ENCODE assay signal across 26 mouse cellular contexts in the genomic region with DNA sequence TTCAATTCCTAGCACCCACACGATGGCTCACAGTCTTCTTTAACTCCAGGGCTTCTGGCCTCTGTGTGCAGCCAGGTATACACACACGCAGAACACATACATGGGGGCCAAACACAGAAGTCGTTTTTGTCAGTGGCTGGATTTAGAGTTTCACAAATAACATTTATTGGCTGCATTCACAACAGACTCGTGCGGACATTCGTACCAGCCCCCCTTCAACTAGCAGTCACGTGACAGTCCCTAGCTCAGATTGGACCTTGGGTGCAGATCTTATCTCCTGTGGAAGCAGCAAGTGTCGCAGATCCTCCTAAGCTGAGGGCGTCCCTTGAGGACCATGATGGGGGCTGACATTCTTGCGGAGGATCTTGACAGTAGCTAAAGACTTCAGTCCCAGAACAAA. TPM values are rescaled to one million over a fixed set of nuclear protein-coding genes. Genes with fewer than 3 reads are reported as not detected.
"Had no signal": no experiment of that assay in that cellular context is flagged by ENCODE, and none has a peak within 500 bp of the region (broad histone marks: within the 10 kb centered on the region; RNA-seq: fewer than 3 reads in every experiment).

No protein-coding gene starts in this region.

- H3K4me2 ChIP-seq: neural tube, embryonic 12.5 days; neural tube, embryonic 13.5 days; neural tube, embryonic 15.5 days; stomach, embryonic 15.5 days had no signal

- H3K4me3 ChIP-seq: neural tube, embryonic 12.5 days; neural tube, embryonic 13.5 days; neural tube, embryonic 15.5 days; stomach, embryonic 15.5 days had no signal

- H3K36me3 ChIP-seq: neural tube, embryonic 12.5 days; neural tube, embryonic 13.5 days; neural tube, embryonic 15.5 days; stomach, embryonic 15.5 days had no signal

- DNase-seq: retina, postnatal 1 day; right cerebral cortex, adult 18-20 months; right cerebral cortex, postnatal 14 days; right cerebral cortex, postnatal 25 days; right cerebral cortex, postnatal 4 days; spleen, adult 18-20 months; thymus, adult 18-20 months; thymus, adult 2 months; thymus, postnatal 14 days; thymus, postnatal 25 days; thymus, postnatal 36 days; thymus, postnatal 4 days had no signal

- H3K27ac ChIP-seq: neural tube, embryonic 12.5 days; neural tube, embryonic 13.5 days; neural tube, embryonic 15.5 days; stomach, embryonic 15.5 days; stomach, postnatal 0 days had no signal

- H3K4me1 ChIP-seq: neural tube, embryonic 12.5 days; neural tube, embryonic 13.5 days had no signal

- H3K27me3 ChIP-seq: neural tube, embryonic 15.5 days; stomach, embryonic 15.5 days had no signal

- H3K9me3 ChIP-seq: neural tube, embryonic 12.5 days; neural tube, embryonic 13.5 days; neural tube, embryonic 15.5 days; stomach, embryonic 15.5 days had no signal

- H3K9ac ChIP-seq: neural tube, embryonic 12.5 days; neural tube, embryonic 13.5 days; neural tube, embryonic 15.5 days; stomach, embryonic 15.5 days had no signal

RNA-seq across cellular contexts. Expression of a gene that starts 13.5 kb away (rescaled TPM):
- total RNA-seq: neutrophil, adult 5-6 weeks had no signal
- polyA plus RNA-seq: neural tube, embryonic 11.5 days; neural tube, embryonic 12.5 days; neural tube, embryonic 13.5 days; neural tube, embryonic 14.5 days; neural tube, embryonic 15.5 days; small intestine, adult 2 months; spleen, adult 2 months; stomach, embryonic 14.5 days; stomach, embryonic 15.5 days; stomach, embryonic 16.5 days; stomach, postnatal 0 days; thymus, postnatal 0 days; urinary bladder, adult 2 months had no signal
